Mouse (Mus musculus): ENCODE data around the gene Mcrip2. TPM values are rescaled to one million over a fixed set of nuclear protein-coding genes. Genes with fewer than 3 reads are reported as not detected.
A peak's percentile ranks its signal among the peaks of the same experiment; 100 is the strongest.

The Mcrip2 gene
- total and polyA plus RNA-seq, 3 experiments: 1.4 to 16.1 (median 1.7) TPM

DNA sequence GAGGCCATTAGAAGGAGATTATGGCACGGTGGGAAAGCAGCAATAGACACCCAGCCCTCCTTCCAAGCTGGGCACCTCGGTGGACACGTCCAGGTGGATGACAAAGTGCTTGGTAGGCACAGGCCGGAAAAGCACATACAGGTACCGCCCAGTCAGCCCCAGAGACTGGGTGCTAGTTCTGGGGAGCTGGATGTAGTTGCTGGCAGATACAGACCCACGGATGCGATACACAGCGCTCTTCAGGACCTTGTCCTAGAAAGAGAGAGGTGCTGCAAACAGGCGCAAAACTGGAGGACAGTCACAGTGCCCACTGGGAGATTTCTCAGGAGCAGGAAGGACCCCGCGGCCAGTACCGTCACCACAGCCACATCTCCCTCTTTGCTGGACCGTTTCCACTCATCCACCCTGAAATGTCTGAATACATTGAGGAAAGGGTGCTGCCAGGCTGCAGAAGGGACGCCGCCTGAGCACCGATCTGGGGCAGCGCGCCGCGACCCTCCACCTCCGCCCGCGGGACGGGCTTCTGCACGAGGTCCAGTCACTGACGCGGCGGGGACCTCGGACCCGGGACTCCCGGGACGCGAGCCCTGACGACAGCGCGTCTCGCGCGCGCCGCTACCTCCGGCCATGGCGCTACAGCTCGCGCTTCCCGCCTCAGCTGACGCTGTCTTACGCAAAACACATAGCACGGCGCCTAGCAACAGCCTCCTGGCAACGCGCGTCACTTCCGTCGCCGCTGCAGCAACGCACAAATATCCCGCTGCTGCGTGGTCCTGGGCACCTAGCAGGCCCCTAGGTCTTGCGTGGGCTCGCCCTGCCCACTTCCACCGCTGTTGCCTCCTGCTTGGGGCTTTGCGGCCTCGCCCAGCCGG lies 7.5 kb downstream of the Mcrip2 start, which contains the start of gene Wdr90:
Gene Wdr90, minus strand, starts transcription at position 670 of the 872 bp plus-strand sequence.
- no peak for TF ChIP-seq PAX5 (IDR thresholded peaks at IDR 0.05; ENCODE audit: low read length)
- TF ChIP-seq E2F4 (IDR thresholded peaks at IDR 0.05; ENCODE audit: insufficient replicate concordance, low read depth, low read length): peak; percentile 71; the same call in 1 of the 2 replicates
- TF ChIP-seq NRF1 (IDR thresholded peaks at IDR 0.05; ENCODE audit: low read depth, low read length): peak; percentile 54; the same call in 1 of the 2 replicates
- TF ChIP-seq JUN (IDR thresholded peaks at IDR 0.05; ENCODE audit: insufficient read depth, low read depth, low read length): no peak
- peak; percentile 44; the same call in 1 of the 2 replicates for TF ChIP-seq ZMIZ1 (IDR thresholded peaks at IDR 0.05; ENCODE audit: low read depth, low read length)
- TF ChIP-seq ELF1 (IDR thresholded peaks at IDR 0.05; ENCODE audit: low read depth, low read length): peak; percentile 76; the same call in 1 of the 2 replicates
- peak; percentile 99 for TF ChIP-seq MXI1 (IDR thresholded peaks at IDR 0.05; ENCODE audit: low read depth, low read length)
- peak; percentile 54; the same call in 1 of the 2 replicates for TF ChIP-seq NELFE (IDR thresholded peaks at IDR 0.05; ENCODE audit: low read depth, low read length)
- TF ChIP-seq TBP (conservative IDR thresholded peaks at IDR 0.05; ENCODE audit: low read depth, low read length): no peak; the same call in 1 of the 2 replicates
- no peak for TF ChIP-seq IRF4 (IDR thresholded peaks at IDR 0.05; ENCODE audit: low read depth, low read length)
- peak; percentile 51; the same call in 1 of the 2 replicates for TF ChIP-seq TCF12 (IDR thresholded peaks at IDR 0.05; ENCODE audit: low read depth, low read length)
- no peak for TF ChIP-seq MYC (IDR thresholded peaks at IDR 0.05; ENCODE audit: low read depth, low read length)
- no peak for TF ChIP-seq ZC3H11A (IDR thresholded peaks at IDR 0.05; ENCODE audit: low read depth, low read length)
- TF ChIP-seq MEF2A (IDR thresholded peaks at IDR 0.05; ENCODE audit: borderline replicate concordance, low read depth, low read length): 0 out of 2 replicates have a peak, but pooled peaks have one; percentile 40
- TF ChIP-seq HCFC1 (IDR thresholded peaks at IDR 0.05; ENCODE audit: low read depth, low read length): peak; percentile 84
- TF ChIP-seq UBTF (IDR thresholded peaks at IDR 0.05; ENCODE audit: low read depth, low read length): 0 out of 2 replicates have a peak, but pooled peaks have one; percentile 25
- TF ChIP-seq POLR2A (IDR thresholded peaks at IDR 0.05; ENCODE audit: low read depth, low read length): peak; percentile 85
- peak; percentile 94 for TF ChIP-seq SIN3A (IDR thresholded peaks at IDR 0.05; ENCODE audit: low read length)
- peak within 1 kb of the TSS; percentile 64 for H3K4me2 ChIP-seq (ENCODE audit: insufficient read depth, low read depth, poor library complexity, severe bottlenecking)
- peaks cover 9 to 25% of the 10 kb centered on the region in 2 experiments for H3K4me1 ChIP-seq (ENCODE audit: control insufficient read depth in 1 of 2, insufficient read depth in 2 of 2)
- H3K4me3 ChIP-seq (replicated peaks in 1 of 3; ENCODE audit: low read depth in 2 of 3, low read length in 2 of 3, poor library complexity in 1 of 3): peak within 1 kb of the TSS; percentile 70 to 86 (median 80)
- peak; percentile 92 for DNase-seq (ENCODE audit: extremely low read depth)
- dilution Hi-C loops (cut with MboI; ENCODE audit: extremely low pct_ligation_motif_present, extremely low pct_unique_long_range_greater_than_20kb, low sequenced_read_pairs): no loop called here
- peaks cover 13% of the 10 kb centered on the region for H3K27me3 ChIP-seq (replicated peaks)
- no peaks in the 10 kb centered on the region for H3K79me2 ChIP-seq (replicated peaks; ENCODE audit: control insufficient read depth, extremely low read depth, insufficient read depth, poor library complexity, severe bottlenecking)
- H3K27ac ChIP-seq (ENCODE audit: insufficient read depth, low read depth): peak within 1 kb of the TSS; percentile 38
- in situ Hi-C loops (cut with MboI; ENCODE audit: low pct_ligation_motif_present, low pct_unique_long_range_greater_than_20kb, low sequenced_read_pairs): no loop called here
- no peaks in the 10 kb centered on the region for H3K9me3 ChIP-seq (replicated peaks; ENCODE audit: low read length)
- peaks cover 6 to 19% of the 10 kb centered on the region in 2 experiments for H3K36me3 ChIP-seq (replicated peaks in 1 of 2; ENCODE audit: control insufficient read depth in 1 of 2, insufficient read depth in 1 of 2, low read length in 1 of 2)
- H3K9ac ChIP-seq (ENCODE audit: insufficient read depth, low read depth): peak within 1 kb of the TSS; percentile 80
